Mouse (Mus musculus): ENCODE measurements around the gene Arhgdig.
"Not testable (repeated sequence)": the region's sequence is repeated elsewhere in the genome, so short reads cannot be mapped to it uniquely, and the experiment has no call there.

The Arhgdig gene

GRCm38 (mm10) chr17:26203321-26203811 is 4.2 kb downstream of the Arhgdig start:
- DNase-seq: no peak

- no peak for DNase-seq
These were observed 4.8 kb downstream of the Arhgdig start, which contains the start of gene Rgs11 for GRCm38 (mm10) chr17:26202737-26203136. Gene Rgs11 (plus strand): TSS chr17:26202951.

DNA sequence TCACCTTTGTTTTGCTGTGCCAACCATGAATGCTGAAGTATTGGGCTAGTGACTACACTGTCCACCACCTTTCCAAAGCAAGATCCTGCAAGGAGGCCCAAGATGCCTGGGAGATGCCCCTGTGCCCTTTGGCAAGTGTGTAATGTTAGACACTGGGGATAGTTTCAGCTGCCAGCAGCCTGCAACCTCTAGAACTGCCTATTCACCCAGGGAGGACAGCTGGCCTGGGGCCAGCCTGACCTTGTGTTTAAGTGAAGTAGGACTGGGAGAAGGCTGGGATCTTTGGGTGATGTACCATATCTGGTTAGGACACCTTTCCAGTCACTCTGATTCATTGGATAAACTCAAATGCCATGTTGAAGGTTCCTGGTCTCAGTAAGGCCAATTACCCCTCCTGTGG is 5.6 kb downstream of the Arhgdig start:
- no peak for DNase-seq

DNA sequence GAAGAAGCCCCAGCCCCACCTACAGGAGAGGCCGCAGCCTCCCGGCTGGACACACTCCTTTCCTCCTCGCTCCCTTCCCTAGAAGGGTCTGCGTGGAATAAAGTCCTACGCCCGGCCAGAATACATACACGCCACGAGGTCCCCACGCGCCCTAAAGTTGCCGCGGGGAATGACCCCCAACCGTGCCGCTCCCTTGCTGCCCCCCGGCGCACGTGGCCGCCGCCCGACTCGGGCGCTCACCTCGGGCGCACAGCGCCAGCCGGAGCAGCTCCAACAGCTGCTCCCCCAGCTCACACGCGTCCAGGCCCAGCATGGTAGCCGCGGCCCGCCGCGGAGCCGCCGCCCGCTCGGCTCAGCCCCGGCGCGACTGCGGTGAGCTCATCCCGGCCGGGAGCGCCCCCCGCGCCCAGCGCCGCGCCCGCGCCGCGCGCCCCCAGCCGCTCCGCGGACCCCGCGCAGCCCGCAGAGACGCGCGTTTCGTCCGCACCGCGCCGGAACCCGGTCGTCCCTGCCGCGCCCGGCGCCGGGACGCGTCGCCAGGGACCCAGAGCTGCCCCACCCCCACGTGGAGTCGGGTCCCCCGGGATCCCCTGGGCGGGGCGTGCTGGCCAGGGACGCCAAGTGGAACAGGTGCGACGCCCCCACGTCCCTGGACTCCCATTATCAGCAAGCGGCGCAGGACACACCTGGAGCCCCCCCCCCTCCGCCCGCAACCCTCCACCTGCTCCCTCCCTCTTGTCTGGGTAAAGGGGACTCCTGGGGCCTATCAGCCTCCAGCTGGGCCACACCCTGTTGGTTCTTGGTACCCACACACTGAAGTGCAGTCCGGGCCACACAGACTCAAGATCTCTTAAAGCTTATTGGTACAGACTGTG is 6.5 kb downstream of the Arhgdig start:
- DNase-seq: no peak

DNA sequence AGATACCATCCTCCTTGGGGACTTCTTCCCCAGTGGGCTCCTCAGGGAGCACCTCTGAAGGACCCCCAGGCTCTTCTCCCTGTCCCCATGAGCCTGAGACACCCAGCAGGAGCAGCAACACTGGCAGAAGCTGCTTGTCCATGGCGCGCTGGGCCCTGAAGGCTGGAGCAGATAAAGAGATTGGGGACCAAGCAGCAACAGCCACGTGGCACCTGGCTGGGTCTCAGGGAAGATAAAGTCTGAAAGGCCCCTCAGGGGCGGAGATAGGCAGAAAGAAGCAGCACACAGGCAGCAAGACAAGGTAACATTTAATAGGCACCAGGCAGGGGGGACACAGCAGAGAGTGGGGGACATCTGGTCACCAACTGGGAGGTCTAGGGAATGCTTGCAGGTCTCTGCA is 8.7 kb downstream of the Arhgdig start, which contains the start of gene Pdia2:
Gene Pdia2 (minus strand): TSS at position 196 of the 400 bp plus-strand sequence.
- no peak for DNase-seq

GRCm38 (mm10) chr17:26192481-26193190 is 14.9 kb downstream of the Arhgdig start:
- DNase-seq: no peak

GRCm38 (mm10) chr17:26191486-26191885 is 16.1 kb downstream of the Arhgdig start:
- DNase-seq: not testable (repeated sequence)

GRCm38 (mm10) chr17:26188091-26188805 is 19.3 kb downstream of the Arhgdig start:
- no peak for DNase-seq

DNA sequence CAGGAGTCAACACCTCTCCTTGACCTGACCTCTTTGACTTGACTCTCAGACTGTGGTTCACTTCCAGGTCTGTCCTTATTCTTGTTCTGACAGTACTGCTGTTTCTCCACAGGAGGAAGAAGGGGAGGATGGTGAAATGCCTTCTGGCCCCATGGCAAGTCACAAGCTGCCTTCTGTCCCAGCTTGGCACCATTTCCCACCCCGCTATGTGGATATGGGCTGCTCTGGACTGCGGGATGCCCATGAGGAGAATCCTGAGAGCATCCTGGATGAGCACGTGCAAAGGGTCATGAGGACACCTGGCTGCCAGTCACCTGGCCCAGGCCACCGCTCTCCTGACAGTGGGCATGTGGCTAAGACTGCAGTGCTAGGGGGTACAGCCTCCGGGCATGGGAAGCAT is 20.0 kb downstream of the Arhgdig start:
- no peak for DNase-seq

DNA sequence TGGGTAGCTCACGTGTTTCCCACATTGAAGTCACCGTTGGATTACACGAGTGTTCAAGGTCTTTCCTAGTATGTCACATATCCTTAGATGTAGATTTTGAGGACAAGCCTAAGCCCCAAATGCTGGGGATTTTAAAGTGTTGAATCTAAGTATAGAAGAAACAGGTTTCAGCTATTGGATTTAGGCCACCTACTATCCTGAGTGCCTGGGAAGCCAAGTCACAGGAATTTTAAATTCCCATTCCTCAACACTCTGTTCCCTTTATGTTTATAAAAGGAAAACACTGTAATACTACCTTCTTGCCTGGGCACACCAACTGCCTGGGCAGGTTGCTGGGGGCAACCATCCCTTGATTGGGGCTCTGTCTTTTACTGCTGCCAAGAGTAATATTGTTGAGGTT is 26.4 kb downstream of the Arhgdig start:
- no peak for DNase-seq

DNA sequence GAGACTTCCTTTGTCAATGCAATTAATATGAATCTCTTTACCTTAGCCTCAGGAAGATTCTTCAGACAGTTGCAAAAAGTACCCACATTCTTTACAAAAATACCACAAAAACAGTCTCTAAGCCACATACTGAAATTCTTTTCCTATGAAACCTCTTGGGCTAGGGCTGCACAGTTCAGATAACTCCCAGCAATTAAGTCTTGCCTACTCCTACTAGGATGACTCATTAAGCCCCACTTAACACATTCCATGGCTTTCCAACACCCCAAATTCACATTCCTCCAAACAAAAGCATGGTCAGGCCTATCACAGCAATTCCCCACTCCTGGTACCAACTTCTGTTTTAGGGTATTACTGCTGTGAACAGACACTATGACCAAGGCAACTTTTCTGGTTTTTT is 29.0 kb downstream of the Arhgdig start:
- no peak for DNase-seq

- not testable (repeated sequence) for DNase-seq
These were observed 32.3 kb downstream of the Arhgdig start for GRCm38 (mm10) chr17:26175248-26175647.

DNA sequence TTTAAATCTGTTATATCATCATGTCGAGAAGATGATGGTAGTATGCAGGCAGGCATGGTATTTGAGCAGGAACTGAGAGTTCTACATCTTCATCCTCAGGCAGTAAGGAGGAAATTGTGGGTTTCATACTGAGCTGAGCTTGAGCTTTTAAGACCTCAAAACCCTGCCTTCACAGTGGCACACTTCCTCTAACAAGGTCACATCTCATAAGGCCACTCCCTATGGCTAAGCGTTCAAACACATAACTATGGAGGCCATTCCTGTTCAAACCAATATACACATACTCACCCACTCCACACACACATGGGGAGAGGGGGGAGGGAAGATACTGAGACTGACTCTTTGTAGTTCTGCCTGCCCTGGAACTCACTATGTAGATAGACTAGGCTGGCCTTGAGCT is 39.5 kb downstream of the Arhgdig start:
- no peak for DNase-seq

GRCm38 (mm10) chr17:26162736-26163135 is 44.9 kb downstream of the Arhgdig start:
- no peak for DNase-seq

- DNase-seq: no peak
These were observed 55.5 kb downstream of the Arhgdig start for GRCm38 (mm10) chr17:26151886-26152630.

Data from cerebellum, adult 8-10 months (tissue).